Mouse (Mus musculus) cortical plate, adult 2 months (tissue): ENCODE results near the gene Exoc3l4.

Source experiments
- CTCF ChIP-seq: fragments of 200-500 bp; IDR thresholded peaks from 2 replicates; pipeline ENCODE4 v1.5.1; 2011; ENCODE audit warnings: mild to moderate bottlenecking, control low read depth, low read length; ENCODE audit not compliant: insufficient read depth; ENCODE audit errors: extremely low read depth
- POLR2A ChIP-seq: fragments of 200-500 bp; IDR thresholded peaks from 2 replicates; pipeline ENCODE4 v1.6.1; 2011; ENCODE audit warnings: mild to moderate bottlenecking, low read length, control low read depth; ENCODE audit not compliant: insufficient read depth; ENCODE audit errors: extremely low read depth

- TF ChIP-seq CTCF (no peak), POLR2A (no peak)
Observed at GRCm38 (mm10) chr12:111432097-111432496, 15.3 kb downstream of the Exoc3l4 start.
